Mouse (Mus musculus) limb, embryonic 12.5 days (tissue): ENCODE measurements around the gene Tmco2. TPM values are rescaled to one million over a fixed set of nuclear protein-coding genes. Genes with fewer than 3 reads are reported as not detected.

Experiments used
- ATAC-seq: fragments of 200-750 bp; cut with Nextera tagmentation; 2 replicates; pipeline ENCODE4 v1.8.0; 2017; ENCODE audit warnings: low read depth, moderate TSS enrichment; ENCODE audit not compliant: insufficient number of reproducible peaks, insufficient read depth, low FRiP score, low TSS enrichment
- H3K27ac ChIP-seq: fragments of 300-500 bp; sonication (generic); 2 replicates; pipeline ENCODE4 v1.5.1; 2016; ENCODE audit warnings: mild to moderate bottlenecking, moderate library complexity
- H3K27me3 ChIP-seq: fragments of 300-500 bp; sonication (generic); 2 replicates; pipeline ENCODE4 v1.6.1; 2016; ENCODE audit warnings: mild to moderate bottlenecking, moderate library complexity
- H3K36me3 ChIP-seq: fragments of 300-500 bp; sonication (generic); 2 replicates; pipeline ENCODE4 v1.6.1; 2016; ENCODE audit warnings: mild to moderate bottlenecking, moderate library complexity
- H3K4me1 ChIP-seq: fragments of 300-500 bp; sonication (generic); replicated peaks from 2 replicates; pipeline ENCODE4 v1.6.1; 2016
- H3K4me2 ChIP-seq: fragments of 300-500 bp; sonication (generic); 2 replicates; pipeline ENCODE4 v1.6.1; 2016; ENCODE audit warnings: mild to moderate bottlenecking, moderate library complexity
- H3K4me3 ChIP-seq: fragments of 300-500 bp; sonication (generic); replicated peaks from 2 replicates; pipeline ENCODE4 v1.5.1; 2016; ENCODE audit warnings: mild to moderate bottlenecking
- H3K9ac ChIP-seq: fragments of 300-500 bp; sonication (generic); replicated peaks from 2 replicates; pipeline ENCODE4 v1.6.1; 2016; ENCODE audit warnings: mild to moderate bottlenecking, moderate library complexity
- H3K9me3 ChIP-seq: fragments of 300-500 bp; sonication (generic); 2 replicates; pipeline ENCODE4 v1.6.1; 2016; ENCODE audit warnings: mild to moderate bottlenecking, moderate library complexity
- WGBS: fragments of 180-500 bp; shearing (Covaris S2); methylation state at CpG from one replicate; pipeline ENCODE4 v1.1.7; 2016; 5-methylcytosine and 5-hydroxymethylcytosine counted together
- polyA plus RNA-seq: library from polyadenylated mRNA; unstranded; fragments of >200 nt; fragmentation: Nextera tagmentation; extraction: Ambion mirVana; gene quantifications from 2 replicates; pipeline ENCODE4 v1.2.1, GENCODE M21; 2016

Gene Tmco2
- polyA plus RNA-seq, 1 experiment from 2014 or later: not detected

DNA sequence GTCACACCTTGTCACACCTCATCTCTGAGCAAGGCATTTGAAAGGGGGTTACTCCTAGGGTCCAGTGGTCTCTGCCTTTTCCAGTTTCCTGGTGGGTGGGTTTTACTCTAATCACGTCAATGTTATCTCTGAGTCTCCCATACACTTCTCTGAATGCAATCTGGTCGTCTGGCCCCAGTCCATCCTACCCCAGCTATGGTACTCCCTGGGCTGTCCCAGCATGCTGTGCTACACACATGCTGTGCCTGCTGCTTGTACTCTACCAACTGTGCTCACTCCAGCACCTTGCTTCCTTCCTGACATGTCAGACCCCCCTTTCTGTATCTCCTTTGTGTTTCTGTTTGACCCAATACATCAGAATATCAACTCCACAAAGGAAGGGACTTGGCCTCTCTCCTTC lies 52.0 kb downstream of the Tmco2 start:
- Histone ChIP-seq H3K9me3 (no peaks in the 10 kb centered on the region), H3K4me2 (no peak overlapping the region), H3K27me3 (peaks cover 18% of the 10 kb centered on the region), H3K27ac (no peak overlapping the region), H3K9ac (no peak overlapping the region), H3K4me3 (no peak overlapping the region), H3K36me3 (peaks cover 55% of the 10 kb centered on the region), H3K4me1 (peaks cover 6% of the 10 kb centered on the region; the same call in 1 of the 2 replicates)
- ATAC-seq: no peak; the same call in 1 of the 2 replicates
- WGBS: 67% methylated on average over 2 of the region's 2 CpGs

GRCm38 (mm10) chr4:121056342-121056741 lies 52.7 kb downstream of the Tmco2 start:
- Histone ChIP-seq H3K9me3 (no peaks in the 10 kb centered on the region), H3K9ac (no peak overlapping the region), H3K4me3 (no peak overlapping the region), H3K4me2 (no peak overlapping the region), H3K4me1 (peaks cover 6% of the 10 kb centered on the region; the same call in 1 of the 2 replicates), H3K27ac (no peak overlapping the region), H3K27me3 (peaks cover 25% of the 10 kb centered on the region), H3K36me3 (peaks cover 57% of the 10 kb centered on the region)
- no peak for ATAC-seq
- WGBS: 49% methylated on average over 3 of the region's 3 CpGs

Other genes with a start within 250 kb of the Tmco2 start
- 34.7 and 34.8 TPM in 2 replicates for gene Exo5, start 184.2 kb downstream of the Tmco2 start, polyA plus RNA-seq
- 12.4 and 13.0 TPM in 2 replicates for gene Zfp69, start 157.5 kb downstream of the Tmco2 start, polyA plus RNA-seq
- 16.9 and 20.3 TPM in 2 replicates for gene Smap2, start 92.0 kb downstream of the Tmco2 start, polyA plus RNA-seq
- gene Col9a2, start 69.8 kb downstream of the Tmco2 start, polyA plus RNA-seq: 78.8 and 84.2 TPM in 2 replicates
- 24.2 and 24.5 TPM in 2 replicates for gene Zmpste24, start 11.0 kb downstream of the Tmco2 start, polyA plus RNA-seq
- gene Rlf, start 105.9 kb upstream of the Tmco2 start, polyA plus RNA-seq: 36.7 and 39.4 TPM in 2 replicates
- not detected in 2 replicates for gene Gm12888, start 215.7 kb upstream of the Tmco2 start, polyA plus RNA-seq